Mouse (Mus musculus): ENCODE results near the gene Ankk1. TPM values are rescaled to one million over a fixed set of nuclear protein-coding genes. Genes with fewer than 3 reads are reported as not detected.

Ankk1 gene
- total RNA-seq, 2 experiments from 2014 or later = not detected

Other genes with a start within 250 kb of the Ankk1 start
- not detected for gene Gm4894, start 176.5 kb downstream of the Ankk1 start, total RNA-seq (2021)
- 1 to 10 TPM; 5.2 to 5.7 TPM for gene Drd2, start 86.4 kb downstream of the Ankk1 start, total RNA-seq (2021)
- gene Ttc12, start 59.2 kb upstream of the Ankk1 start, total RNA-seq (2021) = 1 to 10 TPM; 2.6 to 2.8 TPM

Measured in left cerebral cortex, postnatal 4 days (tissue).